ENCODE assay signal across 14 mouse cellular contexts in genomic region chr12:118660384-118661213, GRCm38 (mm10).
DNase-seq lines count a peak whose midpoint lies in the region; ATAC-seq and TF ChIP-seq lines count a peak whose summit lies in the region.
"Had no signal": no experiment of that assay in that cellular context is flagged by ENCODE, and none has a peak within 500 bp of the region (broad histone marks: within the 10 kb centered on the region; RNA-seq: fewer than 3 reads in every experiment).

No protein-coding gene starts in this region.

- TF ChIP-seq CTCF in stomach, postnatal 0 days (IDR thresholded peaks at IDR 0.05; ENCODE audit: low read depth) = no peak

- no peak for DNase-seq in heart, postnatal 4 days
- DNase-seq in stomach, postnatal 0 days (ENCODE audit: low spot score) = no peak
- peak; percentile 25 for DNase-seq in limb, embryonic 11.5 days (ENCODE audit: low spot score)
- no peak for DNase-seq in frontal cortex, adult 2 months (ENCODE audit: extremely low spot score in 1 of 2, low spot score in 1 of 2)
- no peak for DNase-seq in lung, postnatal 4 days
- DNase-seq in B cell, adult 2 months = no peak
- DNase-seq: adrenal gland, adult 2 months; gastrocnemius, postnatal 14 days; kidney, adult 9 months; liver, postnatal 0 days had no signal

- H3K36me3 ChIP-seq in heart, embryonic 11.5 days (ENCODE audit: control insufficient read depth, insufficient read depth, low read length) = no peaks in the 10 kb centered on the region
- no peaks in the 10 kb centered on the region for H3K36me3 ChIP-seq in stomach, embryonic 16.5 days (ENCODE audit: control insufficient read depth, insufficient read depth, low read length)
- H3K36me3 ChIP-seq in stomach, postnatal 0 days (ENCODE audit: control insufficient read depth, insufficient read depth, low read length) = no peaks in the 10 kb centered on the region
- H3K36me3 ChIP-seq in limb, embryonic 11.5 days (ENCODE audit: control insufficient read depth, insufficient read depth, low read length) = no peaks in the 10 kb centered on the region

- H3K4me1 ChIP-seq in heart, embryonic 11.5 days (ENCODE audit: control insufficient read depth, insufficient read depth, low read length) = no peaks in the 10 kb centered on the region
- H3K4me1 ChIP-seq in stomach, embryonic 16.5 days (ENCODE audit: control insufficient read depth, insufficient read depth, low read length) = no peaks in the 10 kb centered on the region
- H3K4me1 ChIP-seq in stomach, postnatal 0 days (replicated peaks; ENCODE audit: control insufficient read depth, insufficient read depth) = no peaks in the 10 kb centered on the region
- H3K4me1 ChIP-seq in limb, embryonic 11.5 days (ENCODE audit: control insufficient read depth, insufficient read depth, low read length) = peaks cover 5% of the 10 kb centered on the region

- TF ChIP-seq EP300 in stomach, postnatal 0 days (optimal IDR thresholded peaks at IDR 0.05) = no peak

- ATAC-seq in heart, embryonic 11.5 days (replicated peaks; ENCODE audit: insufficient number of reproducible peaks, low FRiP score, low TSS enrichment) = no peak
- ATAC-seq in stomach, embryonic 16.5 days (ENCODE audit: insufficient read depth, low FRiP score) = no peak
- no peak for ATAC-seq in stomach, postnatal 0 days (ENCODE audit: low FRiP score, low TSS enrichment)
- no peak for ATAC-seq in limb, embryonic 11.5 days (ENCODE audit: insufficient number of reproducible peaks, low FRiP score, low TSS enrichment, low read depth)
- ATAC-seq: liver, postnatal 0 days had no signal

- H3K4me3 ChIP-seq in heart, embryonic 11.5 days (ENCODE audit: low read depth, low read length) = peak overlapping the region; percentile 25
- no peak overlapping the region for H3K4me3 ChIP-seq in stomach, embryonic 16.5 days (replicated peaks; ENCODE audit: low read length)
- no peak overlapping the region for H3K4me3 ChIP-seq in stomach, postnatal 0 days (ENCODE audit: low read depth, low read length)
- H3K4me3 ChIP-seq in limb, embryonic 11.5 days (ENCODE audit: low read depth, low read length) = no peak overlapping the region
- H3K4me3 ChIP-seq: left cerebral cortex, adult 2 months; megakaryocyte, embryonic 14.5 days had no signal

- no peak overlapping the region for H3K9ac ChIP-seq in heart, embryonic 11.5 days (ENCODE audit: low read depth, low read length)
- no peak overlapping the region for H3K9ac ChIP-seq in stomach, embryonic 16.5 days (ENCODE audit: low read length)
- H3K9ac ChIP-seq in stomach, postnatal 0 days (ENCODE audit: low read length) = no peak overlapping the region
- H3K9ac ChIP-seq in limb, embryonic 11.5 days (ENCODE audit: low read length) = no peak overlapping the region
- H3K9ac ChIP-seq: liver, postnatal 0 days had no signal

- H3K27ac ChIP-seq in heart, embryonic 11.5 days (ENCODE audit: low read depth, low read length) = no peak overlapping the region
- H3K27ac ChIP-seq in stomach, embryonic 16.5 days (ENCODE audit: low read length) = no peak overlapping the region
- H3K27ac ChIP-seq in stomach, postnatal 0 days (replicated peaks) = no peak overlapping the region
- H3K27ac ChIP-seq in limb, embryonic 11.5 days (replicated peaks; ENCODE audit: low read depth, low read length) = no peak overlapping the region
- H3K27ac ChIP-seq: left cerebral cortex, adult 2 months had no signal

- WGBS in heart, embryonic 11.5 days (ENCODE audit: insufficient replicate concordance) = 12% methylated on average over 12 of the region's 12 CpGs
- 12% methylated on average over 12 of the region's 12 CpGs for WGBS in stomach, embryonic 16.5 days
- WGBS in stomach, postnatal 0 days = 17% methylated on average over 12 of the region's 12 CpGs
- 4% methylated on average over 12 of the region's 12 CpGs for WGBS in limb, embryonic 11.5 days

- H3K9me3 ChIP-seq in heart, embryonic 11.5 days (replicated peaks; ENCODE audit: control insufficient read depth, low read length) = no peaks in the 10 kb centered on the region
- no peaks in the 10 kb centered on the region for H3K9me3 ChIP-seq in stomach, embryonic 16.5 days (replicated peaks; ENCODE audit: control insufficient read depth, low read length)
- no peaks in the 10 kb centered on the region for H3K9me3 ChIP-seq in stomach, postnatal 0 days (ENCODE audit: control insufficient read depth, low read length)
- H3K9me3 ChIP-seq in limb, embryonic 11.5 days (ENCODE audit: control insufficient read depth, low read length) = no peaks in the 10 kb centered on the region

- H3K4me2 ChIP-seq in heart, embryonic 11.5 days = peak overlapping the region; percentile 60
- 0 out of 2 replicates have a peak overlapping the region, but pooled peaks have one; percentile 19 for H3K4me2 ChIP-seq in stomach, embryonic 16.5 days (ENCODE audit: low read depth, low read length)
- no peak overlapping the region for H3K4me2 ChIP-seq in stomach, postnatal 0 days (replicated peaks; ENCODE audit: low read depth)
- peak overlapping the region; percentile 25 for H3K4me2 ChIP-seq in limb, embryonic 11.5 days (ENCODE audit: low read depth, severe bottlenecking)

- 0 out of 2 replicates have a peak, but pooled peaks cover 3% of the 10 kb centered on the region for H3K27me3 ChIP-seq in heart, embryonic 11.5 days (ENCODE audit: control insufficient read depth, insufficient read depth, low read length)
- H3K27me3 ChIP-seq in stomach, embryonic 16.5 days (ENCODE audit: control insufficient read depth, insufficient read depth, low read length) = no peaks in the 10 kb centered on the region
- H3K27me3 ChIP-seq in stomach, postnatal 0 days (ENCODE audit: control insufficient read depth, insufficient read depth, low read length) = no peaks in the 10 kb centered on the region
- no peaks in the 10 kb centered on the region for H3K27me3 ChIP-seq in limb, embryonic 11.5 days (ENCODE audit: control insufficient read depth, insufficient read depth, low read length)
